Comparison of ENCODE assay signal across 25 mouse cellular contexts in genomic region chr12:85756455-85756854, GRCm38 (mm10). TPM values are rescaled to one million over a fixed set of nuclear protein-coding genes. Genes with fewer than 3 reads are reported as not detected.
"Had no signal": no experiment of that assay in that cellular context is flagged by ENCODE, and none has a peak within 500 bp of the region (broad histone marks: within the 10 kb centered on the region; RNA-seq: fewer than 3 reads in every experiment).

No protein-coding gene starts in this region.

- H3K4me2 ChIP-seq: heart, embryonic 11.5 days; heart, embryonic 13.5 days; heart, embryonic 15.5 days; hindbrain, embryonic 12.5 days; hindbrain, embryonic 14.5 days; intestine, embryonic 15.5 days; limb, embryonic 12.5 days; liver, embryonic 11.5 days; liver, embryonic 13.5 days; liver, embryonic 15.5 days had no signal

- ATAC-seq: hindbrain, embryonic 16.5 days; inflammation-experienced regulatory T-cells, adult 6 months; intestine, embryonic 15.5 days; intestine, postnatal 0 days; liver, postnatal 0 days had no signal

- H3K9ac ChIP-seq: heart, embryonic 13.5 days; heart, embryonic 15.5 days; hindbrain, embryonic 12.5 days; hindbrain, embryonic 14.5 days; intestine, embryonic 15.5 days; limb, embryonic 12.5 days; liver, embryonic 13.5 days; liver, embryonic 15.5 days; liver, postnatal 0 days had no signal

- H3K9me3 ChIP-seq: heart, embryonic 13.5 days; heart, embryonic 15.5 days; hindbrain, embryonic 10.5 days; hindbrain, embryonic 12.5 days; intestine, embryonic 15.5 days; limb, embryonic 10.5 days; limb, embryonic 12.5 days; liver, embryonic 13.5 days; liver, embryonic 15.5 days had no signal

- H3K27ac ChIP-seq: gastrocnemius, adult 2 months; heart, embryonic 13.5 days; heart, embryonic 15.5 days; hindbrain, embryonic 10.5 days; hindbrain, embryonic 12.5 days; hindbrain, embryonic 14.5 days; intestine, embryonic 15.5 days; layer of hippocampus, adult 2 months; left cerebral cortex, adult 2 months; limb, embryonic 10.5 days; limb, embryonic 12.5 days; liver, embryonic 13.5 days; liver, embryonic 15.5 days had no signal

- H3K4me3 ChIP-seq: gastrocnemius, adult 2 months; heart, embryonic 13.5 days; heart, embryonic 15.5 days; hindbrain, embryonic 10.5 days; hindbrain, embryonic 12.5 days; intestine, embryonic 15.5 days; layer of hippocampus, adult 2 months; left cerebral cortex, adult 2 months; limb, embryonic 10.5 days; limb, embryonic 12.5 days; liver, embryonic 13.5 days; liver, embryonic 15.5 days had no signal

- H3K4me1 ChIP-seq: hindbrain, embryonic 10.5 days; hindbrain, embryonic 12.5 days; intestine, embryonic 15.5 days; limb, embryonic 10.5 days; limb, embryonic 12.5 days; liver, embryonic 13.5 days had no signal

- H3K27me3 ChIP-seq: heart, embryonic 13.5 days; heart, embryonic 15.5 days; hindbrain, embryonic 12.5 days; intestine, embryonic 15.5 days; limb, embryonic 12.5 days; liver, embryonic 13.5 days; liver, embryonic 15.5 days had no signal

- DNase-seq: gastrocnemius, adult 2 months; gastrocnemius, postnatal 10 days; gastrocnemius, postnatal 25 days; heart, postnatal 4 days; kidney, adult 8-10 months; liver; liver, embryonic 13.5 days; liver, postnatal 0 days had no signal

- H3K36me3 ChIP-seq: heart, embryonic 13.5 days; heart, embryonic 15.5 days; hindbrain, embryonic 10.5 days; hindbrain, embryonic 12.5 days; intestine, embryonic 15.5 days; limb, embryonic 10.5 days; limb, embryonic 12.5 days; liver, embryonic 13.5 days; liver, embryonic 15.5 days had no signal

RNA-seq across cellular contexts. Expression of gene Flvcr2, which starts 10.1 kb away (rescaled TPM):
- total RNA-seq: granulocyte monocyte progenitor cell, adult 5-6 weeks had no signal
